Mouse (Mus musculus) E14TG2a.4 (cell line): Measurements from ENCODE around the gene Ppp1r36.
"Not testable (repeated sequence)": the region's sequence is repeated elsewhere in the genome, so short reads cannot be mapped to it uniquely, and the experiment has no call there.

ENCODE experiments used
- H3K27me3 ChIP-seq: 2 replicates; pipeline ENCODE4 v1.6.1; 2014; ENCODE audit warnings: low read length, control low read depth; ENCODE audit not compliant: insufficient read depth
- H3K36me3 ChIP-seq: 2 replicates; pipeline ENCODE4 v1.6.1; 2014; ENCODE audit warnings: low read length, control low read depth; ENCODE audit not compliant: insufficient read depth
- H3K4me1 ChIP-seq: replicated peaks from 2 replicates; pipeline ENCODE4 v1.6.1; 2014; ENCODE audit warnings: low read depth, low read length, control low read depth
- H3K4me3 ChIP-seq: replicated peaks from 2 replicates; pipeline ENCODE4 v1.5.1; 2014; ENCODE audit warnings: mild to moderate bottlenecking, low read length
- H3K9me3 ChIP-seq: 2 replicates; pipeline ENCODE4 v1.6.1; 2014; ENCODE audit warnings: low read length, control low read depth
- CTCF ChIP-seq: conservative IDR thresholded peaks from 2 replicates; pipeline ENCODE4 v1.5.1; 2014; ENCODE audit warnings: low read length
- NANOG ChIP-seq: IDR thresholded peaks from 2 replicates; pipeline ENCODE4 v1.6.1; 2014; ENCODE audit warnings: borderline replicate concordance, low read length, mixed read lengths
- POU5F1 ChIP-seq: IDR thresholded peaks from 2 replicates; pipeline ENCODE4 v1.6.1; 2014; ENCODE audit warnings: low read length, borderline replicate concordance

Ppp1r36 gene

DNA sequence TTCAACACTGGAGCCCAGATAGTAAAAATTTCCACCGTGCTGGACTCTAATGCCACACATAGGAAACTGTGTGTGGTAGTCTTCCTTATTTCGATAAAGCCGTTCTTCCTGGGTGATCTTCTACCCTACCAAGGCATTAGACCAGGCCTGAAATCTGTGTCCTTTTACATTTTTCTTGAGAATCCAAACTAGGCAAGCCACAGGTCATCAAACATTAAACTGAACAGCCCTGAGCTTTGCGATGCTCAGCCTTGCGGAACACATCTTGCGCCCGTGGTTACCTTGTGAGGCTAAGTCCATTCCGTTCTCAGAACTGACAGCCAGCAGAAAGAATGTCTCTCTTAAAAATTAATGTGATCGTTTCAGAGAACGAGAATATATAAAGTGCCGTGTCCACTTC is 28.9 kb downstream of the Ppp1r36 start:
- no peaks in the 10 kb centered on the region for H3K27me3 ChIP-seq
- H3K4me3 ChIP-seq, result no peak overlapping the region
- H3K36me3 ChIP-seq, result peaks cover 54% of the 10 kb centered on the region
- peaks cover 10% of the 10 kb centered on the region; the same call in 1 of the 2 replicates for H3K9me3 ChIP-seq
- no peak for TF ChIP-seq CTCF
- TF ChIP-seq POU5F1, result no peak
- no peak for TF ChIP-seq NANOG
- H3K4me1 ChIP-seq, result peaks cover 65% of the 10 kb centered on the region

DNA sequence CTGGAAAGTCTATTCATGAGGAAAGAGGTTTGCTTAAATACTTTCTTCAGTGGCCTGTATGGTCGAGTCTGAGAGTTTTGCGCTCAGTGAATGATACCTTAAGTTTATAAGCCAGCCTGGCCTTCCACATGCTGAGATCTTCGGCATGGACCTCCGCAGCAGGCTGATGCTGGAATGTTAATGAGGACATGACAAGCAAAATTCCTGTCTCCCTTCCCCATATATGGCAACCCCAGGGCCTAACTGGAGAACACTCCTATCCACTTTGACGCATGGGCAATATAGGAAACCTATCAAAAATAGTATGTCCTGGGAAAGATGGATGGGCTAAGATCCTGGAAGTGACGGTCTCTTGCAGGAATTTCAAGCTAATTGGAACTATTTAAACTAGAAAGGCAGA is 30.8 kb downstream of the Ppp1r36 start:
- H3K36me3 ChIP-seq, result peaks cover 62% of the 10 kb centered on the region
- H3K27me3 ChIP-seq, result no peaks in the 10 kb centered on the region
- peaks cover 76% of the 10 kb centered on the region for H3K4me1 ChIP-seq
- TF ChIP-seq NANOG (no peak), CTCF (no peak), POU5F1 (no peak)
- H3K4me3 ChIP-seq, result no peak overlapping the region
- H3K9me3 ChIP-seq, result no peaks in the 10 kb centered on the region

DNA sequence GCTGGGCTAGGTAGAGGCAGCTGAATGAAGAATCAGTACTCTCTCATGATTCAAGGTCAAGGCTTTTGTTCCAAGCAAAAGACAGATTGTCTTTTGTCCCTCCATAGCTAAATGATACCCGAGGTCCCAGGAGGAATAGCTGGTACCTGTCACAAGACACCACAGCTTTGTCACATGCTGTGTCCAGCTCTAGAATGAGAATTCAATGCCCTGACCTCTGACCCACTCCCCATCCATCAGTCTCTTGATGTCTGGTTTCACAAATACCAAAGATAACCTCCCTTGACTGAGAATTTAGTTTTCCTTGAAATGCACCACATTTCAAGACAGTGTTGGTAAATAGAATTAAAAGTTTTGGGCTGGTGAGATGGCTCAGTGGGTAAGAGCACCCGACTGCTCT is 34.9 kb downstream of the Ppp1r36 start:
- H3K36me3 ChIP-seq, result peaks cover 52% of the 10 kb centered on the region
- no peaks in the 10 kb centered on the region for H3K9me3 ChIP-seq
- H3K4me1 ChIP-seq, result peaks cover 56% of the 10 kb centered on the region
- H3K4me3 ChIP-seq, result no peak overlapping the region
- H3K27me3 ChIP-seq, result no peaks in the 10 kb centered on the region
- TF ChIP-seq POU5F1, result no peak
- TF ChIP-seq CTCF, result no peak
- TF ChIP-seq NANOG, result peak; percentile 27; the same call in 1 of the 2 replicates

DNA sequence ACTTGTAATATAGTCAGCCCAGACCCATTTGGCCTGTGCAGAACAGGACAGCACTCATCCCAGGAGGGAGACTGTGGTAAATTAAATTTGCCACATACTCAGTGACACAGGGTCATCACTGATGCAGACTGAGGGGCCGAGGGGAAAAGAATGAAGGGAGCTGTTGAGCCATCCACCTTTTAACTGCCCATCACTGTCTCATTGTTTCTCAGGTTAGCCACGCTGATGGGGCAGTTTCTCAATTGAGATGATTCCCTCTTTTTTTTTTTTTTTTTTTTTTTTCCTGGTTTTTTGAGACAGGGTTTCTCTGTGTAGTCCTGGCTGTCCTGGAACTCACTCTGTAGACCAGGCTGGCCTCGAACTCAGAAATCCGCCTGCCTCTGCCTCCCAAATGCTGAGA is 41.1 kb downstream of the Ppp1r36 start:
- peak; percentile 78; the same call in 1 of the 2 replicates for TF ChIP-seq NANOG
- not testable (repeated sequence) for H3K9me3 ChIP-seq, H3K36me3 ChIP-seq, H3K4me3 ChIP-seq, H3K27me3 ChIP-seq
- H3K4me1 ChIP-seq, result peaks cover 36% of the 10 kb centered on the region

DNA sequence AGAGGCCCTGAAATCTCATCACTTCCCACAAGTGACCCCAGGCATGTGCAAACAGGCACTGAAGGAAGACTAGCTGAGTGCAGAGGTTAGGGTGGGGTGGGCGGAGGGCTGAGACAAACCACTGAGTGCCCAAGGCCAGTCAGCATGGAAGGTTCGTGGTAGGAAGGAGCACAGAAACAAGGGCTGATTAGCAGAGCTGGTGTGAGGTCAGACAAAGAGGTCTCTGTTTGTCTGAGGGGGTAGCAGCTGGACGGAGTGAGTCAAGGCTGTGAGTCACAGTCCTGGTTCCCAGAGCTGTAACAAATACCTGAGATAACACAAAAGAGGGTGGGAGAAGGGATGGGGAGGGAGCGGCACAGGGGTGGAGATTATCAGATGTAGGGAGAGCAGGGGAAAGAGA is 41.7 kb downstream of the Ppp1r36 start:
- no peak overlapping the region for H3K4me3 ChIP-seq
- no peaks in the 10 kb centered on the region for H3K27me3 ChIP-seq
- H3K36me3 ChIP-seq, result peaks cover 3% of the 10 kb centered on the region; the same call in 1 of the 2 replicates
- peaks cover 30% of the 10 kb centered on the region for H3K4me1 ChIP-seq
- no peaks in the 10 kb centered on the region; the same call in 1 of the 2 replicates for H3K9me3 ChIP-seq
- TF ChIP-seq POU5F1, result no peak

DNA sequence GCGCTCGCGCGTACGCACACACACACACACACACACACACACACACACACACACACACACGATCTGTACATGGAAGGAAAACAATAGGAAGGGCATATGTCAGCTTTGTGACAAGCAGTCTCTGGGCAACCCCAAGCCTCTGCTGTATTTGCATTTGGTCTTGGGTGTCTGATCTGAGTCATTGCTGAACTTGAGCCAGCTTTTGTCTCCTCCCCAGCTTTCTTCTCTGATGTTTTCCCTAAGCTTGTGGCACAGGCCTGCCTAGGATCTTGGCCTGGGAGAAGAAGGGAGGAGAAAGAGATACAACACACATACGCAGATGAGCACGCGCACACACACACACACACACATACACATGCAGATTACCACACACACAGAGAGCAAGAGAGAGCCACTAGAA is 46.1 kb downstream of the Ppp1r36 start:
- Histone ChIP-seq H3K27me3 (no peaks in the 10 kb centered on the region), H3K9me3 (no peaks in the 10 kb centered on the region; the same call in 1 of the 2 replicates), H3K4me1 (peaks cover 15% of the 10 kb centered on the region), H3K4me3 (no peak overlapping the region), H3K36me3 (no peaks in the 10 kb centered on the region)
- TF ChIP-seq POU5F1 (no peak), NANOG (no peak), CTCF (no peak)

DNA sequence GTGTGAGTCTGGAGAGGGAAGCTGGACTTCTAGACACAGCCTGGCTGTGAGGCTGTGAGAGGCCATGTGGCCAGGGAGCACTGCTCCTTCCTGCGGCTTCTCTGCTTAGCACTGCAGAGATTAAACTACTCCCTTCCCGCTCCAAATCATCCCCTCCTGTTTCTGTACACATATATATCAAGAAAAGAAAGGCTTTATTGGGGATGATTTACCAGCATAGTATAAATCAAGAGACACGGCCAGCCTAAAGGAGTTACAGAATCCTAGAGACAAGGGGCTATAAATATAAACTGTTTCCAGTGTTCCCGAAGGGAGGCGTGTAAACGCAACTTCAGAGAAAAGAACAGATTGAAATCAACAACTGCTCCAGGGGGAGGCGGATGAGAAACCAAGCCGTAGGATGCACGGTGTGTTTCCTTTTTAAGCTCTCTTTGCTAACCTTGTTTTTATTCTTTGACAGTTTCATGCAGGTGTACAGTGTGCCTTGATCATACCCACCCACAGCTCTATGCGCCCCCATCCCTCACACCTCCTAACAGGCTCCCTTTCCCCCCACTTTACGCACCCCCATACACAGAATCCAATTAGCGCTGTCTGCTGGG is 47.4 kb downstream of the Ppp1r36 start:
- Histone ChIP-seq H3K36me3 (no peaks in the 10 kb centered on the region), H3K27me3 (no peaks in the 10 kb centered on the region), H3K4me3 (no peak overlapping the region), H3K4me1 (peaks cover 3% of the 10 kb centered on the region; the same call in 1 of the 2 replicates), H3K9me3 (no peaks in the 10 kb centered on the region; the same call in 1 of the 2 replicates)
- TF ChIP-seq CTCF (no peak), POU5F1 (no peak), NANOG (no peak)

DNA sequence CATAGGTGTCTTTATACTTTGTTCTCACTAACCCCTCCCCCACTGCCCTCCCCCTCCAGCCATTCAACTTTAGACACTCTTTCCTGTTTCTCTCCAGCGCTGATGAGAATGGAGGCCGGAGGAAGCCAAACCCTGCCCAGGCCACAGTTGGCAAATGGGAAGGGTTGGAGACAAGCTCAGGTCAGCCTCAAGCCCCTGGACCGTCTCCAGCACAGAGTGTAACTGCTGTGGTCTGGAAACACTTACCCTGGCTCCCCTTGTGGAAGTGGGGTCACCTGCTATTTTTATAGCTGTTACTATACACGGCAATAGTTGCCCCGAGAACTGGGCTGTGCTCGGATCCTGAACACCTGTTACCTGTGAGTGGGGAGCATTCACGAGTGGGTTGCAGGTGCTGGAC is 49.3 kb downstream of the Ppp1r36 start:
- H3K27me3 ChIP-seq, result no peaks in the 10 kb centered on the region
- peaks cover 3% of the 10 kb centered on the region; the same call in 1 of the 2 replicates for H3K4me1 ChIP-seq
- TF ChIP-seq CTCF, result no peak
- TF ChIP-seq POU5F1, result no peak
- TF ChIP-seq NANOG, result no peak
- H3K9me3 ChIP-seq, result no peaks in the 10 kb centered on the region
- no peak overlapping the region for H3K4me3 ChIP-seq
- H3K36me3 ChIP-seq, result no peaks in the 10 kb centered on the region

DNA sequence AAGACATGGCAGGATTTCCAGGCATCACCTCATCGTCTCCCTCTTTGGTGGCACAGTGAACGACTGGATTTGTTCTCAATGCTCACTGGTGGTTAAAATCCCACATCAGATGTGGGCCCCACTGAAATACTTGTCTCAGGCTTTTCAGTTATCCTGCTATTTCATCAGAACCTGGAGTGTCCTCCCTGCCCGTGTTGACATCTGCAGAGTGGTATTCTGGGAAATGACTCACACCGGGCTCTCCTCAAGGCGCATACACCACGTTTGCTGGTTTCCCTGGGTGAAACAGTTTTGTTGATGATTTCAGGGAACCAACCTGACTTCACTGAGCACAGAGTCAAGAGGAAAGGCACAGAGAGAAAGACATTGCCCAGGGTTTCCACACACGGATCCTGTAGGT is 49.9 kb downstream of the Ppp1r36 start:
- Histone ChIP-seq H3K27me3 (no peaks in the 10 kb centered on the region), H3K36me3 (no peaks in the 10 kb centered on the region), H3K4me1 (peaks cover 4% of the 10 kb centered on the region; the same call in 1 of the 2 replicates), H3K9me3 (no peaks in the 10 kb centered on the region), H3K4me3 (no peak overlapping the region)
- no peak for TF ChIP-seq POU5F1
- no peak for TF ChIP-seq NANOG
- TF ChIP-seq CTCF, result no peak
